Mouse (Mus musculus) urinary bladder, postnatal 0 days (tissue): ENCODE results near the gene Abhd11. TPM values are rescaled to one million over a fixed set of nuclear protein-coding genes. Genes with fewer than 3 reads are reported as not detected.

Source experiments
- polyA plus RNA-seq: library from polyadenylated mRNA; unstranded; fragments of >200 nt; fragmentation: Nextera tagmentation; extraction: Ambion mirVana; gene quantifications from 2 replicates; pipeline ENCODE4 v1.2.1, GENCODE M21; 2015

Abhd11 gene
- polyA plus RNA-seq = 40.6 and 47.1 TPM in 2 replicates

DNA sequence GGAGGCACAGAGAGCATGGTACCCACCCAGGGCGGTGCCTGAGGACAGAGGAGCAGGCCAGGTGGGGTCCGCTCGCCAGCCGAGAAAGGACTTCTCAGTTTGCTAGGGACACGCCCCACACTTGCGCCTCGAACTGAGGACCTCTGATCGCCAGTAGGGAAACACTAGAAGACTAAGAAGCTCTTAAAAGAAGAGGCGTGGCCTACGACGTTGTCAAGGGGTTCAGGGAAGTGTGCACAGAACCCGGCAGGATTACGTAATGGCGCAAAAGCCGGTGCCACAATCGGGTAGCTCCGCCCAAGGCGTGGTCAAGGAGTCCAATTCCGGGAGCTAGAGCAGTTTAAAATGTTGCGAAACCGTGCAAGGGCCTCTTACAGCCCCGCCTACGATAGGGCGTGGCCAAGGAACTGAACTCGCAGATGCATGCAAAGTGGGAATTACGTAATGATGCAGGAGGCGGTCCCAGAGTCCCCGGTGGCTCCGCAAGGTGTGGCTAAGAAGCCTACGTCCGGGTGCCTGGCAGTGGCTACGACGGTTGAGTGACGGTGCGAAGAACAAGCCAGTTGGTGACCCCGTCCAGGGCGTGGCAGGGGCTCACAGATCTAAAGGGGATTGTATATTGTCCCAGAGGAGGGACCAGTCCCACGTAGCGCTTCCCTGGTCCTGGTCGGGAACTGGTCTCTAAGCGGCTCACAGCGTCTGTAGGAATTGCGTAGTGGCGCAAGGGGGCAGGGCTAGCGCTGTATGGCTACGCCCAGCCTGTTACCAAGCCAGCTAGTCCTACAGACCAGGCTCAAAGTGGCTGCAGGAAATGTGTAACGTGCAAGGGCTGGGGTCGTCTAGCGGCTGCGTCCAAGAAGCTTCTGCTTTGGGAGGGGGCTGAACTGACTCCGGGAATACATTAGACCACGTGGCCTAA is at the start of gene Abhd11:
Gene Abhd11, plus strand, starts transcription at position 482 of the 919 bp plus-strand sequence.

DNA sequence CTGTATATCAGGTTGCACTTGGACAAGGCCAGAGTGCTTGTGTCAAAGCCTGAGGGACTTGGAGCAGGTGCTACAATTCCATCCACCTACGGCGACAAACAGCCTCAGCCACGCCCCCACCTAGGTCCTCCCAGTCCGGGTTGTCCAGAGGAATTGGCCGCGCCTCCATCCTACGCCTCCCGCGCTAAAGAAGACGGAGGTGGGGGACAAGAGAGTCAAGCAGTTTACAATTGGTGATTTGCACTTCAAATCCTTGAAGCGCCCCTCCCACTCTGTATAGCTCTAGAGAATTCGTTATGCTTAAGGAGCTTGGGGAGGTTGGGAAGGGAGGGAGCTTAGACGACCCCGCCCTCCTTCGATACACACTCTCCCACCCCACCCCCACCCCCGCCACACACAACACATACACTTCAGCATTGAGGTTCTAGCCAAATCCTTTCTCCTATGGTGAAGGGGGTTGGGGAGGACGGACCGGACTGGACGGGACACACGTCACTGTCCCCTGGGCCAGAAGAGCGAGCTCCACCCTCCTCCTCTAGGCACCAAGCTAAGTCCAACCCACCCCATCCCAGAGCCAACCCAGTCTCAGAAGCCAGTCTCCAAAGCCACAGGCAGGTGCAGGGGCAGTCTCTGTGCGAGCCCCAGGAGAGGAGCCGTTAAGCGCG is 23.2 kb upstream of the Abhd11 start, which contains the start of gene Cldn3:
Gene Cldn3, plus strand, starts transcription at position 582 of the 665 bp plus-strand sequence.

DNA sequence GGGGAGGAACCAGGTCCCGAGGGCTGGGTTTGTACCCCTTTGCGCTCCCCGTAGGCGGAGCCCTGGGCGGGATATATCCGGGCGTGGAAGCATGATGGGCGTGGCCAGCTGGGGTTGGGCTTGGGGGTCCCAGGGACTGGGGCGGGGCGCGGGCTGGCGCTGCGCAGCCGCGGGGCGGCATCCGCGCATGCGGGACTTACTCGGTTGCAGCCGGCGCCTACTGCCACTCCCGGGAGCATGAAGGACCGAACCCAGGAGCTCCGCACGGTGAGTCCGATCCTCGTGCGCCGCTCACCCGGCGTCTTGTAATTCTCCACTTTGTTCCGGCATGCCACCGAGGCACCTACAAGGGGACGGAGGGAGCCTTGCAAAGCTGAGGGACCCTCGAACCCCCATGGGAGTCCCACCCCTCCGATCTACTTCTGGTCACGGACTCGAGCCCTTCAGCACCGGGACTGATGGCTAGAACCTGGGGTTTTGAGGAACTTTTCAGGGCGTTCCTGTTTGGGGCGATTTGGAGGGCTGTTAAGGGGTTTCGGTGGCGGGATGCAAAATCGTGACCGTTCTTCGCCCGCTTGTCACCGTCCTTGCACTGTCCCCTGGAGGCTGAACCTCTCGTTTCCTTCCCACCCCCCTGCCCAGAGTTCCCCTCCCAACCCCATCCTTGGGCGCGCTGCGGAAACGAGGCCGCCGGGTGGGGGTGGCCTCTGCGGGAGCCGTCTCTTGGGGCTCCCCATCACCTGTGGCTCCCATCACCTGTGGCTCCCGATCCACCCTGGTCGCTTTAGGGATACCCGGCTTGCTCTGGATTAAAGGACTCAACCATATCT is 14.6 kb downstream of the Abhd11 start, which contains the start of gene Stx1a:
Gene Stx1a, plus strand, starts transcription at position 139 of the 830 bp plus-strand sequence.

Other genes with a start within 250 kb of the Abhd11 start
- not detected in 2 replicates for gene Tmem270, start 102.4 kb upstream of the Abhd11 start, polyA plus RNA-seq
- 0.12 and 0.40 TPM in 2 replicates for gene Cldn13, start 93.6 kb upstream of the Abhd11 start, polyA plus RNA-seq
- 30.7 and 39.8 TPM in 2 replicates for gene Mettl27, start 76.8 kb upstream of the Abhd11 start, polyA plus RNA-seq
- gene Cldn4, start 62.2 kb upstream of the Abhd11 start, polyA plus RNA-seq = 118 and 122 TPM in 2 replicates
- gene Cldn3, start 22.9 kb upstream of the Abhd11 start, polyA plus RNA-seq = 2.2 and 2.6 TPM in 2 replicates
- gene Stx1a, start 14.3 kb downstream of the Abhd11 start, polyA plus RNA-seq = 4.9 and 5.1 TPM in 2 replicates
- gene Dnajc30, start 55.0 kb downstream of the Abhd11 start, polyA plus RNA-seq = 24.4 and 27.1 TPM in 2 replicates
- gene Bud23, start 55.8 kb downstream of the Abhd11 start, polyA plus RNA-seq = 50.1 and 52.7 TPM in 2 replicates
- 2.3 and 2.5 TPM in 2 replicates for gene Vps37d, start 69.1 kb downstream of the Abhd11 start, polyA plus RNA-seq
- 0.31 and 2.9 TPM in 2 replicates for gene Mlxipl, start 80.7 kb downstream of the Abhd11 start, polyA plus RNA-seq
- gene Tbl2, start 140.5 kb downstream of the Abhd11 start, polyA plus RNA-seq = 12.4 and 13.0 TPM in 2 replicates
- 64.3 and 64.5 TPM in 2 replicates for gene Bcl7b, start 159.1 kb downstream of the Abhd11 start, polyA plus RNA-seq
- gene Baz1b, start 178.1 kb downstream of the Abhd11 start, polyA plus RNA-seq = 12.0 and 13.2 TPM in 2 replicates
- gene Fzd9, start 242.1 kb downstream of the Abhd11 start, polyA plus RNA-seq = 0.29 and 0.36 TPM in 2 replicates